Mouse (Mus musculus): Measurements from ENCODE around the gene Ank2. TPM values are rescaled to one million over a fixed set of nuclear protein-coding genes. Genes with fewer than 3 reads are reported as not detected.
A peak's percentile ranks its signal among the peaks of the same experiment; 100 is the strongest.

Ank2 gene
- polyA plus RNA-seq, 1 experiment, result 352 TPM

DNA sequence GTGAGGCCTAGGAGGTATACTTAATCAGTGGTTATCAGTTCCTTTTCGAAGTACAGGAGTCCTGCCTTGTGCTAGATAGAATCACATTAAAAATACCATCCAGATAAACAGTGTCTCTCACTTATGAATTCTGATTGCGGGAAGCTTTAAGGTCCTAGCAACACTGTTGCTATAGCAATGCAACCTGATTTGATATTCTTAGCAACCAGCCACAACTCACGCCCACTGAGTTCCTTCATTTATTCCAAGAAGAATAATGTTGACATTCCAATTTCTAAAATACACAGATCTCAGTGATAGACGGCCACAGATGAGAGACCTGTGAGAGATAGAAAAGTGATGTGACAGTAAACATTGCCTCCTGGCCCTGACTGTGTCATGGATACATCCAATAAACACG lies 233.4 kb downstream of the Ank2 start:
- TF ChIP-seq CTCF (IDR thresholded peaks at IDR 0.05; ENCODE audit: extremely low read depth, insufficient read depth, low read length) (no peak), POLR2A (IDR thresholded peaks at IDR 0.05; ENCODE audit: extremely low read depth, insufficient read depth, low read length) (no peak)
- no peak overlapping the region for H3K4me3 ChIP-seq (ENCODE audit: insufficient read depth, low read length)
- H3K4me1 ChIP-seq (ENCODE audit: control insufficient read depth, insufficient read depth, low read length), result peaks cover 12% of the 10 kb centered on the region
- H3K27ac ChIP-seq (ENCODE audit: insufficient read depth, low read length), result peak overlapping the region; percentile 35; the same call in 1 of the 2 replicates

DNA sequence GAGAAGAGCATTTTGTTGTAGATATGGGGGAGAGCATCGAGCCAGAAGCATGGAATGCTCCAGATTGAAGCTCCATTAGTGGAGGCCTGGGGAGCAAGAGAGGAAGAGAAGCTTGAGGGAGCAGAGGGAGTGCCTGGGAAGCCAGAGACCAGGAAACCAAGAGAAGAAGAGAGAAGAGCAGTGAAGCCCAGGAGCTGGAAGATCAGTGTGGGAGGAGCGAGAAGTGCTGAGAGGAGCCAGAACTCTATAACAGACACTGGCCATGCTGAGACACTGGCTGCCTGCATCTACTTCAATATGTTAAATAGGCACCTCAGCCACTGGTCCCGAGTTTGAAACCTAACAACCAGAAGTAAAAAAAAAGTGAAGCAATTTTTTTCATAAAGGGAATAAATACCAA lies 234.0 kb downstream of the Ank2 start:
- H3K27ac ChIP-seq (ENCODE audit: insufficient read depth, low read length), result no peak overlapping the region

DNA sequence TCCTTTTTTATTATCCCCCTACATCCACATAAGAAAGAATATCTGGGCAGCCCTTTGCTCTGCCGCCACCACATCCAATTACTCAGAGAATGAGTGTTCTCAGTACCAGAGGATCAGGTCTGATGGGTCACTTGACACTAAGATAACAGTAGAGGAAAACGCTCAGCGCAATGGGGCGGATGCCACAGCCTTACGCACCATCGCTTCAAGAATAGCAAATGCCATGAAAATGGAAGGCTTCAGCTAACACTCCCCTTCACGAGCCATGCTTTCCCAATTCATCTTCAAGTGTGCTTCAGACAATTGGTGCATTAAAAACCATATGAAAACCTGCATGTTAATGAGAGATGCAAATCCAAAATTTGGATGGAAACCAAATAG lies 238.4 kb downstream of the Ank2 start:
- Histone ChIP-seq H3K4me3 (ENCODE audit: insufficient read depth, low read length) (no peak overlapping the region), H3K4me1 (ENCODE audit: control insufficient read depth, insufficient read depth, low read length) (peaks cover 8% of the 10 kb centered on the region), H3K27ac (ENCODE audit: insufficient read depth, low read length) (no peak overlapping the region)
- TF ChIP-seq CTCF (IDR thresholded peaks at IDR 0.05; ENCODE audit: extremely low read depth, insufficient read depth, low read length) (no peak), POLR2A (IDR thresholded peaks at IDR 0.05; ENCODE audit: extremely low read depth, insufficient read depth, low read length) (no peak)

More for the DNA sequence above, 234.0 kb downstream of the Ank2 start:
- no peak for TF ChIP-seq CTCF (IDR thresholded peaks at IDR 0.05; ENCODE audit: extremely low read depth, insufficient read depth, low read length)
- TF ChIP-seq POLR2A (IDR thresholded peaks at IDR 0.05; ENCODE audit: extremely low read depth, insufficient read depth, low read length), result no peak
- H3K4me3 ChIP-seq (ENCODE audit: insufficient read depth, low read length), result no peak overlapping the region
- peaks cover 12% of the 10 kb centered on the region for H3K4me1 ChIP-seq (ENCODE audit: control insufficient read depth, insufficient read depth, low read length)

DNA sequence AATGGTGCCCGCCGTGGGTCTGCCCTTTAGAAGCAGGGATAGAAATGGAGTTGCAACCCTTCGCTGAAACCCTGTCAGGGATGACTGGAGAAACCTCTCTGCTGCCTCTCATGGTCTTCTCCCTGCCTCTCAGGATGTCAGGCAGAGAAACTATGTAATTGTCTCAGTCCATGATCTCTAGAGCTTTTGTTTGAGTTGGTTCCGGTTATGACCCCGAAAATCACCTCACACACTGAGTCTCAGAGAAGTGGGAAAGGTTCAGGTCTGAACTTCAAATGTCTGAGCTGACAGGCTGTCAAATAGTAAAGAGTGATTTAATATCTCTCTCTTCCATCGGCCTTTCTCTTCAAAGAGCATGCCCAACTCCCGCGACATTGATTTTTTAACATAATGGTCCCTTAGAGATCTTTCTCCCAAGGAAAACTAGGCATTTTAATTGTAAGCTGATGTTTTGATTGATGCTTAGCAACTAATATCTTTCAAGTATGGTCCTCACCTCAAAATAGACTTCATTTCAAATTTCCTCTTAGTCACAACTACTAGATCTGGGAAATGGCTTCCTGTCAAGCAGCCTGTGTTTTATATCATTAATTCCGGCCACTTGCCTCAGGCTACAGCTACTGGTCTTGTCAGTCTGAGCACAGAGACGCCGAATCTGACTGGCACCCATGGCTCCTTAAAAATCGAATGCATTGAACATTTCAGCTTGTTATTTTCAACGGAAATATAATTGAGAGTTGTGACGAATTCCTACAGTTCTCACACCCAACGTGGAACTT lies 239.0 kb downstream of the Ank2 start:
- TF ChIP-seq CTCF (IDR thresholded peaks at IDR 0.05; ENCODE audit: extremely low read depth, insufficient read depth, low read length), result no peak
- no peak for TF ChIP-seq POLR2A (IDR thresholded peaks at IDR 0.05; ENCODE audit: extremely low read depth, insufficient read depth, low read length)
- Histone ChIP-seq H3K4me1 (ENCODE audit: control insufficient read depth, insufficient read depth, low read length) (peaks cover 8% of the 10 kb centered on the region), H3K4me3 (ENCODE audit: insufficient read depth, low read length) (no peak overlapping the region), H3K27ac (ENCODE audit: insufficient read depth, low read length) (no peak overlapping the region)

DNA sequence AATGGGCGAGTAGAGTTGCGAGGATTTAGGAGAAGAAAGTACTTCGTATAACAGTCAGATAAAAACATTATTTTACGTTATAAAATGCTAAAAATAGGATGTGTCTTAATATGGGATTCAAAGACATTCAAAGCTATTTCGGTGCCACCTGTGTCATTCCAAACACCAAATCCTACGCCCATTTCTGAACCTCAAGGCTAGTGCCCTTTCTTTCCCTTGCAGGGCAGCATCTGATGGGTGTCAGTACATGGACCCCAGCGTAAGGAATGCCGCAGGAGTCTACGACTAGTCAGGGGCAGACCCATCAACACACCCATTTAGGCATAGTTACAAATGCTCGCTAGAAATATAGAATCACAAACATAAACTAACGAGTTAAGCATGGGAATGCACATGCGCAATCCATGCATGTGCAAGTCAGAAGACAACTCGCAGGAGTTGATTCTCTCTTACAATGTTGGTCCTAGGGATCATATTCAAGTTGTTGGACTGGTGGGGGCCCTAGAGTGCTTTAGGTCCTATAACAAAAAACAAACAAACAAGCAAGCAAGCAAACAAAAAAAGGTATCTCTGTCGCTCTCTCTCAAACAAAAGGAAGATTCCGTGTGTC lies 240.6 kb downstream of the Ank2 start:
- H3K4me1 ChIP-seq (ENCODE audit: control insufficient read depth, insufficient read depth, low read length), result peaks cover 4% of the 10 kb centered on the region
- H3K27ac ChIP-seq (ENCODE audit: insufficient read depth, low read length), result 0 out of 2 replicates have a peak overlapping the region, but pooled peaks have one; percentile 4
- H3K4me3 ChIP-seq (ENCODE audit: insufficient read depth, low read length), result peak overlapping the region; percentile 32
- TF ChIP-seq CTCF (IDR thresholded peaks at IDR 0.05; ENCODE audit: extremely low read depth, insufficient read depth, low read length) (no peak), POLR2A (IDR thresholded peaks at IDR 0.05; ENCODE audit: extremely low read depth, insufficient read depth, low read length) (no peak)

DNA sequence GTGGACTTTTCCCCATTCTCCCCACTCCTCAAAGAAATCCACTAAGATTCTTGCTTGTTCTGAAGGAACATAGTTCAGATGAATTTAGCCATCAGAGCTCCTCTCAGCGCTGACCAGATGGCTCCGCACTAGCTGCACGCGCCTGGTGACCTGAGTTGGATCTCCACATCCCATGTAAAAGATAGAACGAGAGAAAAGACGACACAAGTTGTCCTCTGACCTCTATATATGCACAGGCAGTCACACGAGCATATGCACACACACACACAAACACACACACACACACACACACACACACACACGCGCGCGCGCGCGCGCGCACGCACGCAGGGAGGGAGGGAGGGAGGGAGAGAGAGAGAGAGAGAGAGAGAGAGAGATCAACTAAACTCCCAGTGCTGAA lies 241.2 kb downstream of the Ank2 start:
- H3K4me1 ChIP-seq (ENCODE audit: control insufficient read depth, insufficient read depth, low read length), result peaks cover 4% of the 10 kb centered on the region
- peak overlapping the region; percentile 36; the same call in 1 of the 2 replicates for H3K27ac ChIP-seq (ENCODE audit: insufficient read depth, low read length)
- peak overlapping the region; percentile 32 for H3K4me3 ChIP-seq (ENCODE audit: insufficient read depth, low read length)
- TF ChIP-seq CTCF (IDR thresholded peaks at IDR 0.05; ENCODE audit: extremely low read depth, insufficient read depth, low read length) (no peak), POLR2A (IDR thresholded peaks at IDR 0.05; ENCODE audit: extremely low read depth, insufficient read depth, low read length) (no peak)

DNA sequence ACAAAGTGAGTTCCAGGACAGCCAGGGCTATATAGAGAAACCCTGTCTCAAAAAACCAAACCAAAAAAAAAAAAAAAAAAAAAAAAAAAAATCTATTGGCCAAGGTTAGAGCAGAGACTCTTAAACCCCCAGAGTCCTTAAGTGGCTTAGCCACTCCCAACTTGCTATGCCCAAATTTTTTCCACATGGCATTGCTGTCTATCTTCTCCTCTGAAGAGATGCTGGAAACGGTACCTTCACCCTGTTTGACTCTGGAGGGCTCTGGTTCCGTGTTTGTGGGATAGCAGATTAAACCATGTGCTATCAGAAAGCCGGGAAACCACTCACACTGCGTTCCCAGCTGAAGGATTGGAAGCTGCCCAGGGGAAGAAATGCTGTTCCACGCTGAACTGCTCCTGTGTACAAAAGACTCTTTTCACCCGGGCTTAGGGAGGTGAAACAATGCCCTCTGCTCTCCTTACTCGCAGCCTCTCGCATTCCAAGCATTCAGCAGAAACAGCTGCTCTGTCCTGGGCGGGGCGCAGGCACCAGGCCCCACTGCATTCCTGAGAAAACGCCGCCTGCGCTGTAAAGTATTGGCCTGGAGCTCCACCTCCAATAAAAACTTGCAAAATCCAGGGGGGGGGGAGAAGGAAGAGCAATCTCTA lies 241.7 kb downstream of the Ank2 start:
- no peak for TF ChIP-seq POLR2A (IDR thresholded peaks at IDR 0.05; ENCODE audit: extremely low read depth, insufficient read depth, low read length)
- TF ChIP-seq CTCF (IDR thresholded peaks at IDR 0.05; ENCODE audit: extremely low read depth, insufficient read depth, low read length), result no peak
- peaks cover 4% of the 10 kb centered on the region for H3K4me1 ChIP-seq (ENCODE audit: control insufficient read depth, insufficient read depth, low read length)
- peak overlapping the region; percentile 32 for H3K4me3 ChIP-seq (ENCODE audit: insufficient read depth, low read length)
- peak overlapping the region; percentile 36; the same call in 1 of the 2 replicates for H3K27ac ChIP-seq (ENCODE audit: insufficient read depth, low read length)

DNA sequence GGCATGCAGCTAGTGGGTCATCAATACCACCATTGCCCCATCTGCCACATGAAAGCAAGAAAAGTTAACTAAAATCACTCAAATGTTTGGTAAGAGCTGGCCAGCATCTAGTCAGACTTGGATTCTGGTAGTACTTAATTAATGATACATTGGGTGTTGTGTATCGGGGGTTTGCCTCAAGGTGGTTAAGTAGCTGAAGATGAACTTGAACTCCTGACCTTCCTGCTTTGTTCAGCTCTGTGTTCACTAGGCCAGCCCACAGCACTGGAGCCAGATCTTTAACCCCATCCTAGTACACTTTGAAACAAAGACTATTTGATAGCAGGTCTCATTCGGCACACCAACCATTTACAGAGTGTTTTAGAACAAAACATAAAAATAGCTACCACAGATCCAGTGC lies 242.5 kb downstream of the Ank2 start:
- Histone ChIP-seq H3K4me1 (ENCODE audit: control insufficient read depth, insufficient read depth, low read length) (peaks cover 4% of the 10 kb centered on the region), H3K27ac (ENCODE audit: insufficient read depth, low read length) (no peak overlapping the region), H3K4me3 (ENCODE audit: insufficient read depth, low read length) (no peak overlapping the region)
- no peak for TF ChIP-seq POLR2A (IDR thresholded peaks at IDR 0.05; ENCODE audit: extremely low read depth, insufficient read depth, low read length)
- no peak for TF ChIP-seq CTCF (IDR thresholded peaks at IDR 0.05; ENCODE audit: extremely low read depth, insufficient read depth, low read length)

DNA sequence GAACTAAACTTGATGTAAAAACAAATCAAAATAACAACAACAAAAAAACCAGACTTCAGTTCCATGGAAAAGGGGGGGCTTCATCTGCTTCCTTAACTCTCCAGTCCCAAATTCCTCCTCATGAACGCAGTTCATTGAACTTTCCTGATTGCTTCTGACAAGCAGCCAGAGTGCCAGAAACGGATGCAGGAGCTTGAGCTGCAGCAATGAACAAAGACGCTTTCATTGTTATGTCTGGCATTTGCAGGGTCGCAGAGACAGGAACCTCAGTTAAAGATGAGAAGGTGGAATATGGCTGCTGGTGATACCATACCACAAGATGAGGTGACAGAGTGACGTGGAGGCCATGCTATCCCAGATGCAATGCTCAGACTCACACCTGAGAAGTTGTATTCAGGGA lies 248.2 kb downstream of the Ank2 start:
- TF ChIP-seq POLR2A (IDR thresholded peaks at IDR 0.05; ENCODE audit: extremely low read depth, insufficient read depth, low read length), result no peak
- no peak for TF ChIP-seq CTCF (IDR thresholded peaks at IDR 0.05; ENCODE audit: extremely low read depth, insufficient read depth, low read length)
- no peak overlapping the region for H3K27ac ChIP-seq (ENCODE audit: insufficient read depth, low read length)
- H3K4me1 ChIP-seq (ENCODE audit: control insufficient read depth, insufficient read depth, low read length), result peaks cover 6% of the 10 kb centered on the region
- H3K4me3 ChIP-seq (ENCODE audit: insufficient read depth, low read length), result no peak overlapping the region

All from cortical plate, adult 2 months (tissue).